Mouse (Mus musculus): ENCODE results near the gene Aimp2.

Gene Aimp2

GRCm38 (mm10) chr5:143909417-143910400, at the start of gene Aimp2, which contains the start of gene Pms2:
Gene Aimp2, minus strand, starts transcription at chr5:143909847.
Gene Pms2, plus strand, starts transcription at chr5:143909964.
- DNase-seq: peak; percentile 95

DNA sequence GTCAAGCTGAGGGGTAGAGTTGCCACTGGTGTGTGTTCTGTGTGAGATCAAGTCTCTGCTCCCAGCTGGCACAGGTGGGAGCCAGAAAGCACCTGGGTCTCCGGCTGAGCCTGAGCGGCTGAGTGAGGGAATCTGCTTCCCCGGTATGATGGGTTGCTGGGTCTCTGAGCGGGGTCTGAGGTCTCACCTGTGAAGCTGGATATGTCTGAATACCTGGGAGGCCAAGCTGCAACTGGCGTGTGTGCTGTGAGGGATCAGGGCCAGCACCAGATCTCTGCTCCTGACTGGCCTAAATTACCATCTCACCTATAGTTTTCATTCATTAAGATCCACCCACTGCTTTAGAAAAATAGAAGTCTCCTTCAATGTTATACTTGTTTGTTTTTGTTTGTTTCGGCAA, 47.5 kb upstream of the Aimp2 start:
- no peak for DNase-seq

GRCm38 (mm10) chr5:143950016-143950415, 40.4 kb upstream of the Aimp2 start:
- DNase-seq: no peak

DNA sequence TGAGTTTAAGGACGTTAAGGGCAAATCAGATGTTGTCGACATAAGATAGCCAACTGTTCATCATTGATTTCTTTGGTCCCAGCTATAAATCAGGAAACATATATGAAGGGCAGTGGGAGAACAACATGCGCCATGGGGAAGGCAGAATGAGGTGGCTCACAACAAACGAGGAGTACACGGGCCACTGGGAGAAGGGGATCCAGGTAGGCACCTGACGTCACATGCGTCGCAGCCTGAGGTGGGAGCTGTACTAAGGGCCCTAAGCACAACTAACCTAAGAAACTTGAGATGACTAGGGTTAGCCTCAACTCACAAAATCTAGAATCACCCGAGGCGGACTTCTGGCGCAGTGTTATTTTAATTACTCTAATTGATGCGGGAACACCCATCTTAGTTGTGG, 38.7 kb upstream of the Aimp2 start:
- no peak for DNase-seq

GRCm38 (mm10) chr5:143943231-143944125, 33.8 kb upstream of the Aimp2 start:
- no peak for DNase-seq

GRCm38 (mm10) chr5:143941588-143941987, 31.9 kb upstream of the Aimp2 start:
- DNase-seq: no peak

DNA sequence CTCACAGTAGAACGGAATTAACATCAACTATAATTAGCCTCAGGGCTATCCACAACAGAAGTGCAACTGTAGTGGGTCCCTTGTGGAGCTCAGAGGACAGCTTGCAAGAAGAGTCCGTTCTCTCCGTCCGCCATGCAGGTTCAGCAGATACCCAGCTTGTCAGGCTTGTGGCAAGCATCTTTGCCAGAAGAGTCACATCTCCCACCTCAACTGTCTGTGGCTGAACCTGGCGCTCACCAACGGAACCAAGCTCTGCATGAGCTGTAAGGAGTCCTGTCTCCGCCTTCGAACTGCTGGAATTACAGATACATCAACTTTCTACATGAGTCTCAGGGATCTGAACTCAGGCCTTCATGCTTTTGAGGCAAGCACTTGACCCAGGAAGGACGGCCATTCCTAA, 26.5 kb upstream of the Aimp2 start:
- no peak for DNase-seq

GRCm38 (mm10) chr5:143933875-143934274, 24.2 kb upstream of the Aimp2 start:
- no peak for DNase-seq

- no peak for DNase-seq
Measured at GRCm38 (mm10) chr5:143933414-143933813, 23.8 kb upstream of the Aimp2 start.

- DNase-seq: peak; percentile 41
Measured at GRCm38 (mm10) chr5:143932831-143933230, 23.2 kb upstream of the Aimp2 start, which contains the start of gene Rsph10b. Gene Rsph10b, plus strand, starts transcription at chr5:143933035.

DNA sequence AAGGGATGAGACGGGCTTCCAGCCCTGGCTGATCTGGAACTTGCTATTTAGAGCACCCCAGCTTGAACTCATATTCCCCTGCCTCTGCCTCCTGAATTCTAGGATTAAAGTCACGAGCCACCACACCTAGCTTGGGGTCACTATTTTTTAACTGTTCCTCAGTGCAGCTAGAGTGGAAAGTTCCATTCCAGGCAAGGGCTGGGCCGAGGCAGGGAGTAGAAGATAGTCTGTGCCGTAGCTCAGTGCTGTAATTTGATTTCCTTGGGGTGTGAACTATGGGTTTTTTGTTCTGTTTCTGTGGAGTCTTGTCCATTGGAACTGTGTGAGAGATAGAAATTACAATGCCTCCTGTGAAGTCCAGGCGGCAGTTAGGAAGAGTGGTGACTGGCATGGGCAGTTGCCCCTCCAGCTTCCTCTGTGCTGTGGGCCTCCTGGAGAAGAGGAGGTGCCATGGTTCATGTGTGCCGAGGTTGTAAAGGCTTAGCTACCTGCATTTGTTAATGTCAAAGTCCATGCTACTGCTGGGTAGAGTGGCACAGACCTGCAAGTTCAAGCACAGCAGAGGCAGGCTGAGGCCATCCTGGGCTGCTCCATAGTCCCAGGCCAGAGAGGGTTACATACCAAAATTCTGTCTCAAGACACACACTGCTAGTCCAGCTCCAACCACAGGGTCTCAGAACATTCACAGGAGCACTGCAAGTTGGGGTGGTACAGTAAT, 22.4 kb upstream of the Aimp2 start:
- DNase-seq: no peak

DNA sequence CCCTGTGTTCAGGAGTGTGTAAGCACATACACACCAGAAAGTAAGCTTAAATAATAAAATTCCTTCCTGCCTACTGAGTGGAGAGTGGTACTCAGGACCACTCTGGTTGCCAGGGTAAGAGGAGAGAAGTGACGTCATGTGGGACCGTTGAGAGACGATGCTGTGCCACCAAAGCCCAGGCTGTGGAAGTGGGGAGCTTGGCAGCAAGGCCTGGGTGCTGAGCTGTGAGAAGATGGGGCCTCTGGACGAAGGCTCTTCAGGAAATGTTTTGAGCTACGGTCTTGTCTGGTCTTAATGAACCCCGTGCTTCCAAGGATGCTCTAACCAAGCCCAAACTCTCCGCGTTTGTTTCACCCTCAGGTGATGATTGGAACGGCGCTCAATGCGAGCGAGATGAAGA, 21.0 kb upstream of the Aimp2 start:
- no peak for DNase-seq

GRCm38 (mm10) chr5:143929291-143929690, 19.6 kb upstream of the Aimp2 start:
- DNase-seq: no peak

DNA sequence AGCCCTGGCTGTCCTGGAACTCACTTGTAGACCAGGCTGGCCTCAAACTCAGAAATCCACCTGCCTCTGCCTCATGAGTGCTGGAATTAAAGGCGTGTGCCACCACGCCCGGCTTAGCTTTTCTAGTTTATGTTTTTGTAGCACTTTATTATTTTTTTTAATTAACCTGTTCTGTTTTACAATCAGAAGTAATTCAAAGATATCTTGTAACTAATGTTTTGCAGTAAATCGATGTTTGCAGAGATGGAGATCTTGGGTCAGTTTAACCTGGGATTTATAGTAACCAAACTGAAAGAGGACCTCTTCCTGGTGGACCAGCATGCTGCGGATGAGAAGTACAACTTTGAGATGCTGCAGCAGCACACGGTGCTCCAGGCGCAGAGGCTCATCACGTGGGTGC, 18.2 kb upstream of the Aimp2 start, which contains the start of gene Gm42421:
Gm42421 (plus strand) TSS at position 301 of the 400 bp plus-strand sequence.
- DNase-seq: no peak

- DNase-seq: no peak
Measured at GRCm38 (mm10) chr5:143924781-143925452, 15.3 kb upstream of the Aimp2 start.

- no peak for DNase-seq
Measured at GRCm38 (mm10) chr5:143918120-143918519, 8.5 kb upstream of the Aimp2 start.

GRCm38 (mm10) chr5:143917418-143917817, 7.8 kb upstream of the Aimp2 start:
- peak; percentile 74 for DNase-seq

DNA sequence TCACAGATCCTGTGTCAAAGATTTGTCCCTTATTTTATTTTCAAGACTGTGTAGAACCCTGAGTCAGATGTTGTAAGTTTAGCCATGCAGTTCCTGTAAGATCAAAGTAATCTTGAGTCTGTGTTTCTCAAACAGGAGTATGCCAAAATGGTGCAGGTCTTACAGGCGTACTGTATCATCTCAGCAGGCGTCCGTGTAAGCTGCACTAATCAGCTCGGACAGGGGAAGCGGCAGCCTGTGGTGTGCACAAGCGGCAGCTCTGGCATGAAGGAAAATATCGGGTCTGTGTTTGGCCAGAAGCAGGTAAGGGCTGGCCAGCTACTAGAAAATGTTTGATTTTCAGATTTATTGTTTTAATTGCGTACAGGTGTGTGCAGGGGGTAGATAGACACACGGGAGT, 6.6 kb upstream of the Aimp2 start:
- no peak for DNase-seq

DNA sequence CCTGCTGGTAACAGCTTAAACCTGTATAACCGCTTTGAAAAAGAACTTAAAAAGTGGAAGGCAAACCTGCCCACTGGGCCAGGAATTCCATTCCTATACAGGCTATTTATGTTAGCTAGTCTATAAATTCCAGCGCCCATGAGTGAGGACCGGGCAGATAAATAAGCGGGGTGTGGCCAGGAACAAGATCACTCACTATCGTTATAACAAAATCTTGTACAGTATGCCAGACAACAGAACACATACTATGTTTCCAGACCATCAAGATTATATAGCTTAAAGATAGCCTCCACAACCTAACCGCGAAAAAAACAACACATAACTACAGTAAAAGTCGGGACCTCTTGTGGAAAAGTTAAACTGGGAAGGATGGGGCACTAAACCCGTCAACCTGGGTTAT, 721 bp downstream of the Aimp2 start:
- DNase-seq: no peak

DNA sequence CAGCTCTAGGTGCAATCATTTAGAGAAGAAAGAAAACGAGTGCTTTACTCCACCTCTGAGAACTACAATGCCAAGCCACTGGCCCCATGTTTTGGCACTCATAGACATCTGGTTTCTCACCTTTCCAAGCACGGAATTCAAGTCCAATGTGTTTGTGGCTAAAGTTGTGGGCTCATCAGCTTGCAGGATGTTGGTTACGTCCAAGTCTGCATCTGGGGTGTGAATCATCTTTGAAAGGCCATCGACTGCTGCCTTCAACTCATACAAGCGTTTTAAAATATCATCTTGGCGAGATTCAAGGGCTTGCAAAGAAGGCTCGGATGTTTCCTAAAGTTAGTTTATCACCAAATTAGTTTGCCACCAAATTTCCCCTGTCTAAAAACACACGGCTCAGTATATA, 3.2 kb downstream of the Aimp2 start:
- DNase-seq: no peak

DNA sequence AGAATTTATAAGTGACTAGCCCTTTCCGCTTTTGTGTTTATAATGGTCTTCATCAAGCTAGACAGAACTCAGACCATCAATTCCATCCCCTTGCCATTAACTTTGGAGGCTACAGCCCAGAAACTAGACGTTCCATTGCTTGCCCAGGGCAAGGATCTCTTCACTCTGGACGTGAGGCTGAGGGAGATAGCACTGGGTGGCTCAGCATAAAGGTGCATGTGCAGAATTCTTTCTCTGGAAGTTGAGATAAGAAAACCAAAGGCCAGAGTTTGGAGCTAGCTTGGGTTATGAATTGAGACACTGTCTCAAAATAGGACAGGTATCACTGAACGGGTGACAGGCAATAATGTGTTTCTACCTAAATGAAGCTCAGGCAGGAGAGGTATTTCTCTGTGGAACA, 5.8 kb downstream of the Aimp2 start:
- no peak for DNase-seq

- peak; percentile 11 for DNase-seq
Measured at GRCm38 (mm10) chr5:143902111-143902510, 7.5 kb downstream of the Aimp2 start.
